Mouse (Mus musculus) left cerebral cortex, postnatal 25 days (tissue): ENCODE data around the gene Psmb8. TPM values are rescaled to one million over a fixed set of nuclear protein-coding genes. Genes with fewer than 3 reads are reported as not detected.

Experiments
- DNase-seq, 2 experiments: peaks; one replicate each; pipeline ENCODE4 v3.0.0; 2022; ENCODE audit warnings: low spot score in 2 of 2, mixed read lengths in 1 of 2
- intact Hi-C: fragments of 180-260 bp; cut with DNase I; formaldehyde crosslinking; loops from one replicate; pipeline ENCODE4 v1.15.1; 2025
- total RNA-seq, 2 experiments: library from RNA; stranded (reverse); gene quantifications; 2 replicates each; pipeline ENCODE4 v1.2.3; 2021

Gene Psmb8
- total RNA-seq, 2 experiments from 2014 or later = 2.0 to 4.1 TPM

DNA sequence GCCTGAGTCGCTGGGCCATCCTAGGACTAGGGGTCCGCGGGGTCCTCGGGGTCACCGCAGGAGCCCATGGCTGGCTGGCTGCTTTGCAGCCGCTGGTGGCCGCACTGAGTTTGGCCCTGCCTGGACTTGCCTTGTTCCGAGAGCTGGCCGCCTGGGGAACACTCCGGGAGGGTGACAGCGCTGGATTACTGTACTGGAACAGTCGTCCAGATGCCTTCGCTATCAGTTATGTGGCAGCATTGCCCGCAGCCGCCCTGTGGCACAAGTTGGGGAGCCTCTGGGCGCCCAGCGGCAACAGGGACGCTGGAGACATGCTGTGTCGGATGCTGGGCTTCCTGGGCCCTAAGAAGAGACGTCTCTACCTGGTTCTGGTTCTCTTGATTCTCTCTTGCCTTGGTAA is 9.5 kb upstream of the Psmb8 start:
- intact Hi-C loops = no loop called here
- no peak for DNase-seq

DNA sequence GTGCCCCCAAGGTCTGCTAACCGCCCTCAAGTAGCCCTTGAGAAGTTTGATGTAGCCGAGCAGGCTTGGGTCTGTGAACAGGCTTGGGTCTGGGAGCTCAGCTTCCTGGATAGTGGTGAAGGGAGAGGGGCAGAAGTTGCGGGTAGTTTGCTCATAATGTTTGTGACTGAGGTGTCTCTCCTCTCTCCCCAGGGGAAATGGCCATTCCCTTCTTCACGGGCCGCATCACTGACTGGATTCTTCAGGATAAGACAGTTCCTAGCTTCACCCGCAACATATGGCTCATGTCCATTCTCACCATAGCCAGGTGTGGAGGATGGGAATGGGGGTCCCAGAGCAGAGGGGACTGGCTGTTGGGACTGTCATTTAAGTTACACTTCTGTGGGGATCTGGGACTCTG is 8.5 kb upstream of the Psmb8 start:
- no peak for DNase-seq
- intact Hi-C loops = no loop called here

DNA sequence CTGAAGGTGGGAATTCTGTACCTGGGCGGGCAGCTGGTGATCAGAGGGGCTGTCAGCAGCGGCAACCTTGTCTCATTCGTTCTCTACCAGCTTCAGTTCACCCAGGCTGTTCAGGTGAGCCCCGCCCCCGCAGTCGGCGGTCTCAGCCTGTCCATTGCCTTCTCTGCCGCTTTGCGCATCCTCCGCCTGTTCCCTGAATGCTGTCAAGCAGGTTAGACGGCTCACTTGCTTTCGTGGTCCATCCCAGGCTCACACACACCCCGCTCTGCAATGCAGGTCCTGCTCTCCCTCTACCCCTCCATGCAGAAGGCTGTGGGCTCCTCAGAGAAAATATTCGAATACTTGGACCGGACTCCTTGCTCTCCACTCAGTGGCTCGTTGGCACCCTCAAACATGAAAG is 4.7 kb upstream of the Psmb8 start:
- no peak for DNase-seq
- intact Hi-C loops = no loop called here

DNA sequence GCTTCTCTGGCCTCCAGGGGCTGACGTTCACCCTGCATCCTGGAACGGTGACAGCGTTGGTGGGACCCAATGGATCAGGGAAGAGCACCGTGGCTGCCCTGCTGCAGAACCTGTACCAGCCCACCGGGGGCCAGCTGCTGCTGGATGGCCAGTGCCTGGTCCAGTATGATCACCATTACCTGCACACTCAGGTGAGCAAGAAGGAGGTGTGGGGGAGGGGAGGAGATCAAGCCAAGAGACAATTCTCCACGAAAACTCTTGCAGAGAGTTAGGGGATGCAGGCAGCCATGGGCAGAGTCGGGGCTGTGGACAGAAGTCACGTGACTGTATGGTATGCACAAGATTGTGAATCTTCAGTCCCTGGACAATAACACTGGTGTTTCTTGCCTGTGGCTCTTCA is 4.1 kb upstream of the Psmb8 start:
- no peak for DNase-seq
- intact Hi-C loops = no loop called here

DNA sequence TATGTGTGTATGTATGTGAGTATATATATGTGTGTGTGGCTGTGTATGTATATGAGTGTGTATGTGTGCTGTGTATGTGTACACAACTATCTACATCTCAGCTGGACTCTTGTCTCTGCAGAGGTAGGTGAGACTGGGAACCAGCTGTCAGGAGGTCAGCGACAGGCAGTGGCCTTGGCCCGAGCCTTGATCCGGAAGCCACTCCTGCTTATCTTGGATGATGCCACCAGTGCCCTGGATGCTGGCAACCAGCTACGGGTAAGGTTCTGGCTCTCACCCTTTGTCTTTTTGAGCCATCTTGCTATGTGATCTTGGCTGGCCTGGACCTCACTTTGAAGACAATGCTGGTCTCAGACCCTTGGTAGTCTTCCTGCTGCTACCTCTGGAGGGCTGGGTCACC is 2.8 kb upstream of the Psmb8 start:
- DNase-seq = no peak
- intact Hi-C loops = no loop called here

DNA sequence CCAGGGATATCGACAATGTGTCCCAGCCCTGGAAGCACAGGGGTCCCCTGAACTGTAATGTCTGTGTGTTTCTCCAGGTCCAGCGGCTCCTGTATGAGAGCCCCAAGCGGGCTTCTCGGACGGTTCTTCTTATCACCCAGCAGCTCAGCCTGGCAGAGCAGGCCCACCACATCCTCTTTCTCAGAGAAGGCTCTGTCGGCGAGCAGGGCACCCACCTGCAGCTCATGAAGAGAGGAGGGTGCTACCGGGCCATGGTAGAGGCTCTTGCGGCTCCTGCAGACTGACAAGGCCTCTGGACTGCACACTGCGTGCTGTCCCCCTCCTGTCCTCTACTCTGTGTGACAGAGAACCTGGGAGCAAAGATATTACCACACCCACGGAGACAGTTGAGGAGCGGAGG is 1.0 kb upstream of the Psmb8 start:
- no peak for DNase-seq
- intact Hi-C loops = no loop called here

DNA sequence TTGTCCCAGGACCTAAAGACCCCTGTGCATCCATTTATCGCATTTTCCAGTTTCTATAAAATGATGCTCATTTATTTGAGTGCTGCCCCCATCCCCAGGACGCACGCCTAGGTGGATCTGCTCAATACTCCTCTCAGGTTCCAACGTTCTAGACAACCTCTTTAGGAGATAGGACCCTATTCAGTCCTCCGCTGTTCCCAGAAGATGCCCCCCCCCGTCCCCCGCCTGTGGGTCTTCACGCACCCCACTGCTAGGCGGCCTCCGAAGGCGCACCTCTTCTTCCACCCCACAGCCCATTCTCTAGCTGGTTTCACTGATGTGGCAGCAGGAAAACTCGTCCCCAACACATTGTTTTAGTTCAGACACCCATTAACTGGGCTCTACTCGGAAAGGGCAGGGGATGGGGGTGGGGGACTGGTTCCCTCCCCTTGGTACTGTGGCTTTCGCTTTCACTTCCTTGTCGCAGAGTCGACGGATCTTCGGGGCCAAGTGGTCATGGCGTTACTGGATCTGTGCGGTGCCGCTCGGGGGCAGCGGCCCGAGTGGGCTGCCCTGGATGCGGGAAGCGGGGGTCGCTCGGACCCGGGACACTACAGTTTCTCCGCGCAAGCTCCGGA is 491 bp downstream of the Psmb8 start:
- intact Hi-C loops = no loop called here
- no peak for DNase-seq

DNA sequence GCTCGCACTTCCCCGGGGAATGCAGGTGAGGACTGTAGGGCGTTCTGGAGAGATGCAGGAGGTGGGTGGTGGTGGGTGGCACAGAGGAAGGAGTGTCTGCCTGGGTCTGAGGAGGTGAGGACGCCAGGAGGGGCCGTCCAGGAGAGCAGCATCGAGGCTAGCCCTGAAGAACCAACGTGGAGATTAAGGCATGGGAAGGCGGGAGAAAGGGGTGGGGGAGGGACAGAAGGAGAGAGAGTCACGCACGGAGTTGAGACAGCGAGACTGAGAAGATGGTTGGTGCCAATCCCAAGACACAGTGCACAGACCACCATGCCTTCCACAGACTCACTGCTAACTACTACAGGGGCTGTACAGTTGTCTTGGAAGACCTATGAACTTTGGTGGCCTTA is 996 bp downstream of the Psmb8 start:
- intact Hi-C loops = no loop called here
- DNase-seq = no peak

DNA sequence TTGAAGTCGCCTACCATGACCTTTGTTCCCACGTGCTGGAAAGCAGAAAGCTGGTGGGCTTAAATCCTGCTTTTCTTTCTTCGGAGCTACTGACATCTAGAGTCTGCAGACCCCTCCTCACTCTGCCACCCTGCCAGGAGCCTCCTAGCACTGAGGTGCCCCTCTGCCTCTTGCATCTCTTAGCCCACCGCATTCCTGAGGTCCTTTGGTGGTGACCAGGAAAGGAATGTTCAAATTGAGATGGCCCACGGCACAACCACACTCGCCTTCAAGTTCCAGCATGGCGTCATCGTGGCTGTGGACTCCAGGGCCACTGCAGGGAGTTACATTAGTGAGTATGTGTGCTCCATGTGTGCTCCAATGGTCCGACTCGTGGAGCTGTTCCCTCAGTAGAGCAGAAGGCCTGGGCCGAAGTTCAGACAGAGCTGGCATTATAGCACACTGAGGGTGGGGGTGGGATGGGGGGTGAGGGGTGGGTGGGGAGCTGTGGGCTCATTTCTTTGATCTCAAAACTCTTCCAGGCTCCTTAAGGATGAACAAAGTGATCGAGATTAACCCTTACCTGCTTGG is 1.6 kb downstream of the Psmb8 start:
- intact Hi-C loops = no loop called here
- no peak for DNase-seq

DNA sequence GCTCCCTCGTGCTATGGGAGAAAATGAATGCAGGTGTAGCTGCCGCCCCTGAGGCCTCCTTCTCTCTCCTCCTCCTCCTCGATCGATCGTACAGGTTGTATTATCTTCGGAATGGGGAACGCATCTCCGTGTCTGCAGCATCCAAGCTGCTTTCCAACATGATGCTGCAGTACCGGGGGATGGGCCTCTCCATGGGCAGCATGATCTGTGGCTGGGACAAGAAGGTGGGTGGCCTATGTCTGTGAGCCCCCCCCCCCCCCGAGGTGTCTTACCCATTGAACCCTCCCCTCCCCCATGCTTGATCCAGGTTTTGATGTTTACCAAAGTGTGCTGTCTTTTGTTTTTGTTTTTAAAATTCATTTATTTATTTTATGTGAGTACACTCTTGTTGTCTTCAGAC is 2.5 kb downstream of the Psmb8 start:
- DNase-seq = no peak
- intact Hi-C loops = no loop called here

DNA sequence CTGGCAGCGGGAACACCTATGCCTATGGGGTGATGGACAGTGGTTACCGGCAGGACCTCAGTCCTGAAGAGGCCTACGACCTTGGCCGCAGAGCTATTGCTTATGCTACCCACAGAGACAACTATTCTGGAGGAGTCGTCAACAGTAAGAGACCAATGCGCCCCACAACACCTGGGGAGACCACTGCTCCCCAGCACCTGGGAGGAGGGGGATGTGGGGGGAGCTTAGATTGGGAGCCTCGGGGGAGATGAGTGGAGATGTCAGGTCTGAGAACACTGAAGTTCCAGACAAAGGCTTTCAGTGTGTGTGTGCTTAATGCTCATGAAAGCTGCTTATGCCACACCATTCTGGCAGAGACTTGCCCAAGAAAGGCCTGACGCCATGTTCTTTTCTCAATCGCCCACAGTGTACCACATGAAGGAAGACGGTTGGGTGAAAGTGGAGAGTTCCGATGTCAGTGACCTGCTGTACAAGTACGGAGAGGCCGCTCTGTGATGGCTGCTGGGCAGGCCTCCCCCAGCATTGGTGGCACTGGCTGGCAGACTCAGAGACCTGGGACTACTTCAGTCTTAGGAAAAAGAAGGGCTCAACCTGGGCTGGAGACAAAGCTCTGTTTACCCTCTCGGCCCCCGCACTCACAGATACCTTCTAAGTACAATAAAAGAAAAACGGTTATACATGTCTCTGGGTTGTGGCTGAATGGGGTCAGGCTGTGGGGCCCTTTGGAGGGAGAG is 3.4 kb downstream of the Psmb8 start:
- intact Hi-C loops = no loop called here
- DNase-seq = no peak

DNA sequence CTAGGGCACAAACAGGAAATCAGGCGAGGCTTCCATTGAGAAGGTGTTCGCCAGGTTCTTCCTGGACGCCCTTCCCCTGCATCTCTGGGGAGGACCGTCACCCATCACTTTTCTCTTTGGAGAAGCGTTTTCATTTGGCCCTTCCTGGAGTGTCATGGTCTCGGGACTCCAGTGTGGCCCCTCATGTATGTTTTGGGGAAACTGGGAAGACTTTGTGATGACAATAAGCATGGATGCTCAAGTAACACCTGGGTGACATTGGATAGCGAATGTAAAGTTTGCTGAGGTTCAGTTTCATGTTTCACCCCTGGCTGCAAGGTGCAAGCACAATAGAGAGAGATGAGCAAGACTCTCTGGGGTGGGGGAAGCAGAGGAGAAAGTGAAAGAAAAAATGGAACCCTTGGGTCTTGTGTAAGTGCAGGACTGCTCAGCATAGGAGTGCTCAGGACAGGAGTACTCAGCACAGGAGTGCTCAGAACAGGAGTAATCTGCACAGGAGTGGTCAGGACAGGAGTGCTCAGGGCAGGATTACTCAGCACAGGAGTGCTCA is 4.1 kb downstream of the Psmb8 start:
- DNase-seq = no peak
- intact Hi-C loops = no loop called here

DNA sequence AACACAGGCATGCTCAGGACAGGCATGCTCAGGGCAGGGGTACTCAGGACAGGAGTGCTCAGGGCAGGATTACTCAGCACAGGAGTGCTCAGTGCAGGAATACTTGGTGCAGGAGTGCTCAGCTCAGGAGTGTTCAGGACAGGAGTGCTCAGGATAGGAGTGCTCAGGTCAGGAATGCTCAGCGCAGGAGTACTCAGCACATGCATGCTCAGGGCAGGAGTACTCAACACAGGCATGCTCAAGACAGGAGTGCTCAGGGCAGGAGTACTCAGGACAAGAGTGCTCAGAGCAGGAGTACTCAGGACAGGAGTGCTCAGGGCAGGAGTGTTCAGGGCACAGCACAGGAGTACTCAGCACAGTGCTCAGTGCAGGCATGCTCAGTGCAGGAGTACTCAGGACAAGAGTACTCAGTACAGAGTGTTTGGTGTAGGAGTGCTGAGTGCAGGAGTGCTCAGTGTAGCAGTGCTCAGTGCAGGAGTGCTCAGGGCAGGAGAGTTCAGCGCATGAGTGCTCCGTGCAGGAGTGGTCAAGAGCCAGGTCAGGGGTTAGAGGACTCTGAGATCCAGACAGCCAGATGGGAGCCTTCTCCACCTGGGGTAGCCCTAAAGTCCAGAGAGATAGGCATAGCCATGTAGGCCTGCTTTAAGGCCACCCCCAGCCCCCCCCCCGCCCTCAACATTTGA is 5.4 kb downstream of the Psmb8 start:
- intact Hi-C loops = no loop called here
- no peak for DNase-seq

DNA sequence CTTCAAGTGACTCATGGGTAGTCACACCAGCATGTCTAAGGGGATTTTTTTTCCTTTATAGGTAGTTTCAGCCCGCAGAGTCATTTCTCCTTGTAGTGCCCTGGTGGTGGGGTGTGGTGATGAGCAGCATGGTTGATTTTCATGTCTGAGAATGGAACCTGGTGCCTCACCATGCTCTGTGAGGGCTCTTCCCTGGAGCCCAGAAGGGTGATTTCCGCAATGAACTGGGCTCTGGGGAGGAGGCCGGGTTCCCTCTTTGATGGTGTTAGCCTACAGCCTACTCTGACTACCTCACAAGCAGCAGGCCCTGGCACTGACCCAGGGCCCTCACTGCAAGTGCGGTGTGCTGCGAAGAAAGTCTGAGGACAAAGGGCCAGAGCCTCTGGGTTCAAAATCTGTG is 5.9 kb downstream of the Psmb8 start, which contains the start of gene Tap2:
TSS of gene Tap2 (plus strand) at position 84 of the 400 bp plus-strand sequence.
- DNase-seq = no peak
- intact Hi-C loops = no loop called here

DNA sequence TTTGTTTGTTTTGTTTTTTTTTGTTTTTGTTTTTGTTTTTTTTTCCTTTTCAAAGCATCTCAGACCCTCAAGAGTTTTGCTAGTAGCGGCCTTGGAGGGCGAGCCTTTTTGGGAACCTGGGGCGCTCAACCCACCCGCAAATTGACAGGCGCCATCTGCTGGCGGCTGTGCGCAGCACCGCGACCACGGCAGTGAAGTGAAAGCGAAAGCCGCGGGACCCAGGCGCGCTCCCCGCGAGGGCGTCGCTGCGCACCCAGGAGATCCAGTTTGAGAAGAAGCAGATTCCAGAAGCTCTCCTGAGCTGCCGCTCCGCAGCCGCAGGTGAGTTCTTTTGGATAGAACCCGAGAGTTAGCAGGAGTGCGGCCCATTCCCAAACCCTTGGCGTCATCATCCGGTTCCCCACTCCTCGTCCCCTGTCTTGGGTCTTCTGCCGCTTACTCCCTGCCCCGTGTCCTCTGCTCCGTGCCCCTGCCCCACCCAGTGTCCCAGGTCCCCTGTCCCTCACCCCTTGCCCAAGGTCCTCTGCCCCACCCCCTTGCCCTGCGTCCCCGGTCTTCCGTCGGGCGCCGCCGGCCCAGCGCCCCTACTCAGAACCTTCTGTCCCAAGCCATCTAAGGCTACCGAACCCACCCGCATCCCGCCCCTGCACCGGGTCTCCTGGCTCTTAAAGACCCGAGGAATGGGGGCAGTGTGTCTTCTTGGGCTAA is 6.9 kb downstream of the Psmb8 start:
- intact Hi-C loops = loop anchor here (2.0 kb wide), 1 partner anchor 34 kb away; no protein-coding TSS in a partner anchor
- peak; percentile 78 to 86 for DNase-seq

DNA sequence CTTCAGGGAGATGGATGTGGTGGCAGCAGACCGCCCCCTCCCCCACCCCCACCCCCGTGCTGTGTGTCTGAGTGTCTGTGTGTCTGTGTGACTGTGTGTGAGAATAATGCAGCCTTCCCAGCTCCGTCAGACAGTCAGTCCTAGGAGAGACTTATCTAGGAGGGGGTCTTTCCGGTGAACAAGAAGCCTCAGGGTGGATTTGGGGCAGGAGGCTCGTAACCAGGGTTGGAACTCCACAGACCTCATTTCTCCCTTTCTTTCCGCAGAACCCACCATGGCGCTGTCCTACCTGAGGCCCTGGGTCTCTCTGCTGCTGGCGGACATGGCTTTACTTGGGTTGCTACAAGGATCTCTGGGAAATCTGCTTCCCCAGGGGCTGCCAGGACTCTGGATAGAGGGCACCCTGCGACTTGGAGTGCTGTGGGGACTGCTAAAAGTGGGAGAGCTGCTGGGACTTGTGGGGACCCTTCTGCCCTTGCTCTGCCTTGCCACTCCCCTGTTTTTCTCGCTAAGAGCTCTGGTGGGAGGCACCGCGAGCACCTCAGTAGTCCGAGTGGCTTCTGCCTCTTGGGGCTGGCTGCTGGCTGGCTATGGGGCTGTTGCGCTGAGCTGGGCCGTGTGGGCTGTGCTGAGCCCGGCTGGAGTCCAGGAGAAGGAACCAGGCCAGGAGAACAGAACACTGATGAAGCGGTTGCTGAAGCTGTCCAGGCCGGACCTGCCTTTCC is 7.7 kb downstream of the Psmb8 start:
- no peak for DNase-seq

DNA sequence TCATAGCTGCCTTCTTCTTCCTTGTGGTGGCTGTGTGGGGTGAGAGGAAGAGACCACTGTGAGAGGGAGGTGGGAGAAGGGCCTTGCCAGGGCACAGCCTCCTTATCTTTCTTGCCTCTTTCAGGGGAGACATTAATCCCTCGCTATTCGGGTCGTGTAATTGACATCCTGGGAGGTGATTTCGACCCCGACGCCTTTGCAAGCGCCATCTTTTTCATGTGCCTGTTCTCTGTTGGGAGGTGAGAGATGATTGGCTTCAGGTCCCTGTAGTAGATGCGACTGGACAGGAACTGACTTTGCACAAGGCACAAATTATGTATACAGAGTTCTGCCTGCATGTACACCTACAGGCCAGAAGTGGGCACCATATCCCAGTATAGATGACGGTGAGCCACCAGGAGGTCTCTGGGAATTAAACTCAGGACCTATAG is 8.2 kb downstream of the Psmb8 start:
- DNase-seq = no peak

More for the DNA sequence above, 7.7 kb downstream of the Psmb8 start:
- intact Hi-C loops = loop anchor here (2.0 kb wide), 1 partner anchor 34 kb away; no protein-coding TSS in a partner anchor

DNA sequence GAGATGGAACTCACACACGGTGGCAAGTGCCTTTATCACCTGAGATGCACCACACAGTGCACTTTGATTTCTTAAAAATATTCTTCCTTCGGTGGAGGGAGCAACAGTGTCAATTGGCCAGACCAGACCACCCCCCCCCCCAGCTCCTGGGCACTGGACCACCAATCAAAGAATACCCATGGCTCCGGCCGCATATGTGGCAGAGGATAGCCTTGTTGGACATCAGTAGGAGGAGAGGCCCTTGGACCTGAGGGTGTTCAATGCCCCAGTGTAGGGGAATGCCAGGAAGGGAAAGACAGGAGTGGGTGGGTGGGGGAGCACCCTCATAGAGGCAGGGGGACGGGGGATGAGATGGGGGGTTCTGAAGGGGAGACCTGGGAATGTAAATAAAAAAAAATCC is 9.2 kb downstream of the Psmb8 start:
- intact Hi-C loops = no loop called here
- DNase-seq = no peak

More for the DNA sequence above, 8.2 kb downstream of the Psmb8 start:
- intact Hi-C loops = loop anchor here (2.0 kb wide), 1 partner anchor 35 kb away; no protein-coding TSS in a partner anchor

DNA sequence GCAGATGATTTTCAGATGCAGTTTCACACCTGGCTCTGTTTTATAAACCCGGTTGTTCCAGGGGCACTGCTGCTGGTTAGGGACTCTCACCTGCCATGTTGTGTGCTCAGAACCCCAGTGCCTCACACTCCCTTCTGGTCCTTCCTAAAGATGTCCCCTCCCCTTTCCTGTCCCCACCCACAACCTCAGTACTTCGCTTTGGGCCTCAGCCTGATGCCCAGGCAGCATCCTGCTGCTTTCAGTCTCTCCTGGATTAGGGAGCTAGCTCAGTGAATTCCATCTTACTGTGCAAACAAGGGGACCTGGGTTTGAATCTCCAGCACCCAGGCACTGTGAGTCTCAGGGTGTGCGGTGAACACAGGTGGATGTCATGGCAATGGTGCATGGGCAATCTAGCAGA is 9.9 kb downstream of the Psmb8 start:
- intact Hi-C loops = no loop called here

More for the DNA sequence above, 9.9 kb downstream of the Psmb8 start:
- no peak for DNase-seq
